Mouse (Mus musculus) spleen, adult 2 months (tissue): ENCODE measurements around the gene Ubtf.

Source experiments
- CTCF ChIP-seq: fragments of 200-500 bp; IDR thresholded peaks from 2 replicates; pipeline ENCODE4 v1.5.1; 2011; ENCODE audit warnings: mild to moderate bottlenecking, inconsistent platforms; ENCODE audit not compliant: insufficient read depth, insufficient read length, insufficient replicate concordance; ENCODE audit errors: extremely low read depth
- POLR2A ChIP-seq: fragments of 200-500 bp; IDR thresholded peaks from 2 replicates; pipeline ENCODE4 v1.6.1; 2011; ENCODE audit warnings: low read depth, low read length, inconsistent platforms

DNA sequence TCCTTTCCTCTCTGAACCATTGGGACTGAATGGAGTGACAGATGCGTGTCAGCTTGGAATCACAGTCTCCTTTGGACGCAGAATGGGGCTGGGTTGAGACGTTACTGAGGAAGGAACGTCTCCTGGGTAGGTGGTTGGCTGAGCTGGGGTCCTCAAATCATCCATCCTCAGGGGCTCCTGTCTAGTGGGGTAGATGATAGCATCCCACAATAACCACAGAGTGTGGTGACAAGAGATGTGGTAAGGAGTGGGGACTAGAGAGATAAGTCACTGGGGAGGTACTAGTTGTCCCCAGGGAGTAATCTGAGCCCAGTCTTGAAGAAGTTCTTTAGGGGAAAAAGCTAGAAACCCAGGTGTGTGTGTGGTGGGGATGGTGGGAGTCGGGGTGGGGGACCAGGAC, 48.8 kb upstream of the Ubtf start:
- TF ChIP-seq POLR2A (no peak), CTCF (no peak)
